ENCODE assay signal across 11 mouse cellular contexts in the genomic region with DNA sequence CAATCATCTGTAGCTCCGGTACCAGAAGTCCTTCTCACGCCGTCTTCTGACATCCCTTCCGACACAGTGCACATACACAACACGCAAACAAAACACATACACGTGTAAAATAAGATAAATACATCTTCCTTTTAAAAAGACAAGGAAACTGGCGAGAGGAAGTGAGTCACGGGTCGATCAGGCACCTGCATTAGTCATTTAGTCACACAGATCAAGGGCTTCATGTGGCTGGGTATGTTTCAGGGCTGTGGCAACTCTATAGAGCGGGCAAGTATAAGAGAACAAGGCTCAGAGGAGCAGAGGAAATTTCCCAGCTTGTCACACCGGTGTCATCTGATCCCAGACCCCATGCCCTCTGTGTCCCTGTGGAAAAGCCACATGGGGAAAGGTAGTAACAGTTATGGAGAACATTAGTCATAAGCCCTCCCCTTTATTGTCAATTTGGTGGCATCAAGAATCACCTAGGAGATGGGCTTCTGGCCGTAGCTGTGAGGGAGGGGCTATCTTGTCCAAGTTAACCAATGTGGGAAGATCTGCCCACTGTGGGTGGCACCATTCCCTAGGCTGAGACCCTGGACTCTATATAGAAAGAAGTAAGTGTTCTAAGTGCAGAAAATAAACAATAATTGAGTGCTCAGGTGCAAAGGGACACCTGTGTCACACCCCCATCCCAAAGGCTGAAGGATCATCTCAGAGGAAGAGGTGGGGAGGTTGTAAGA.
"Had no signal": no experiment of that assay in that cellular context is flagged by ENCODE, and none has a peak within 500 bp of the region (broad histone marks: within the 10 kb centered on the region; RNA-seq: fewer than 3 reads in every experiment).

No protein-coding gene starts in this region.

- H3K27me3 ChIP-seq: midbrain, embryonic 13.5 days had no signal

- ATAC-seq: midbrain, embryonic 13.5 days had no signal

- H3K9me3 ChIP-seq: kidney, embryonic 15.5 days; limb, embryonic 13.5 days; midbrain, embryonic 13.5 days; neural tube, embryonic 12.5 days had no signal

- H3K9ac ChIP-seq: kidney, embryonic 15.5 days; limb, embryonic 13.5 days; liver, embryonic 14.5 days; midbrain, embryonic 13.5 days; neural tube, embryonic 12.5 days had no signal

- H3K27ac ChIP-seq: kidney, embryonic 15.5 days; limb, embryonic 13.5 days; liver, embryonic 14.5 days; midbrain, embryonic 13.5 days; neural tube, embryonic 12.5 days had no signal

- H3K4me3 ChIP-seq: kidney, embryonic 15.5 days; limb, embryonic 13.5 days; midbrain, embryonic 13.5 days; myocyte; neural tube, embryonic 12.5 days had no signal

- H3K36me3 ChIP-seq: kidney, embryonic 15.5 days; limb, embryonic 13.5 days; midbrain, embryonic 13.5 days; neural tube, embryonic 12.5 days had no signal

- DNase-seq: kidney, postnatal 14 days; left cerebral cortex, postnatal 4 days; lung, adult 18-20 months; thymus, adult 2 months; thymus, postnatal 25 days had no signal

- H3K4me2 ChIP-seq: kidney, embryonic 15.5 days; limb, embryonic 13.5 days; midbrain, embryonic 13.5 days; neural tube, embryonic 12.5 days had no signal

- H3K4me1 ChIP-seq: limb, embryonic 13.5 days had no signal
